Mouse (Mus musculus) hindbrain, embryonic 11.5 days (tissue): ENCODE measurements around the gene A230050P20Rik. TPM values are rescaled to one million over a fixed set of nuclear protein-coding genes. Genes with fewer than 3 reads are reported as not detected.
"Not testable (repeated sequence)": the region's sequence is repeated elsewhere in the genome, so short reads cannot be mapped to it uniquely, and the experiment has no call there.

Source experiments
- ATAC-seq: fragments of 200-750 bp; cut with Nextera tagmentation; 2 replicates; pipeline ENCODE4 v1.8.0; 2017; ENCODE audit warnings: mild to moderate bottlenecking, moderate TSS enrichment, moderate library complexity; ENCODE audit not compliant: low FRiP score
- DNase-seq: peaks from one replicate; pipeline ENCODE4 v3.0.0-alpha.2; 2015; ENCODE audit warnings: low spot score
- H3K27ac ChIP-seq: fragments of 300-500 bp; sonication (generic); 2 replicates; pipeline ENCODE4 v1.5.1; 2014; ENCODE audit warnings: mild to moderate bottlenecking, low read depth, low read length
- H3K27me3 ChIP-seq: fragments of 300-500 bp; sonication (generic); 2 replicates; pipeline ENCODE4 v1.6.1; 2014; ENCODE audit warnings: mild to moderate bottlenecking, low read length, moderate library complexity, mixed read lengths; ENCODE audit not compliant: control insufficient read depth, insufficient read depth
- H3K36me3 ChIP-seq: fragments of 300-500 bp; sonication (generic); 2 replicates; pipeline ENCODE4 v1.6.1; 2014; ENCODE audit warnings: mild to moderate bottlenecking, low read length, moderate library complexity, mixed read lengths; ENCODE audit not compliant: control insufficient read depth, insufficient read depth
- H3K4me1 ChIP-seq: fragments of 300-500 bp; sonication (generic); replicated peaks from 2 replicates; pipeline ENCODE4 v1.6.1; 2014; ENCODE audit warnings: low read length, mixed read lengths; ENCODE audit not compliant: control insufficient read depth, insufficient read depth
- H3K4me2 ChIP-seq: fragments of 300-500 bp; sonication (generic); replicated peaks from 2 replicates; pipeline ENCODE4 v1.6.1; 2014; ENCODE audit warnings: mild to moderate bottlenecking, low read depth, low read length
- H3K4me3 ChIP-seq: fragments of 300-500 bp; sonication (generic); 2 replicates; pipeline ENCODE4 v1.5.1; 2014; ENCODE audit warnings: low read depth, low read length
- H3K9ac ChIP-seq: fragments of 300-500 bp; sonication (generic); 2 replicates; pipeline ENCODE4 v1.6.1; 2014; ENCODE audit warnings: low read depth, low read length
- H3K9me3 ChIP-seq: fragments of 300-500 bp; sonication (generic); 2 replicates; pipeline ENCODE4 v1.6.1; 2016; ENCODE audit warnings: low read length; ENCODE audit not compliant: control insufficient read depth
- WGBS: fragments of 180-500 bp; shearing (Covaris S2); extraction: QIAGEN DNeasy Blood & Tissue Kit; methylation state at CpG from one replicate; pipeline ENCODE4 v1.1.7; 2014; 5-methylcytosine and 5-hydroxymethylcytosine counted together
- polyA plus RNA-seq: library from polyadenylated mRNA; unstranded; fragments of >200 nt; fragmentation: Nextera tagmentation; extraction: Ambion mirVana; gene quantifications from 2 replicates; pipeline ENCODE4 v1.2.1, GENCODE M21; 2014

Gene A230050P20Rik
- polyA plus RNA-seq = 0.59 and 0.97 TPM in 2 replicates

DNA sequence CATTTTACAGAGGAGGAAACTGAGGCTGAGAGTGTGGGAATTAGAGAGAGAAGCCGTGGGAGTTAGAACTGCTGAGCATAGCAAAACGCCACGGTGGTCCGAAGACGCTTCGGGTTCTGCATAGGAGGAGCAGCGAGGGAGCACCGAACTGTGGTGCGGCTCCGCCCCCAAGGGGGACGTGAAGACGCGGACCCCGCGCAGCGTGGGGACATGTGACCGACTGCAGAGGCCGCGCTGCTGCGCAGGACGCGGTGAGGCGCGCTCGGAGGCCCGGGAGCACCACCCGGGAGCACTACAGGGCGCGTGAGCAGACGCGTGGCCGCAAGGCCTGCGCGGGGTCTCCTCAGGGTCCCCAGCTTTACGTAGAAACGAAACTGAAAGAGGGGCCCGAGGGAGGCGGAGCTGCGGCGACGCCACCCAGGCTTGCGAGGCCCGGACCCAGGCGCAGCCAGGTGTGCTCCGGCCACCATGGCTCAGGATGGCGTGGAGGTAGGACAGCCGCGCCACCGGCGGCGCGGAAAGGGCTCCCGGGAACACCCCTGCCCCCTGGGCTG lies at the start of gene A230050P20Rik:
TSS of gene A230050P20Rik (plus strand) at position 195 of the 554 bp plus-strand sequence.
- Histone ChIP-seq H3K4me3 (peak within 1 kb of the TSS; percentile 13), H3K9ac (no peak within 1 kb of the TSS), H3K9me3 (no peaks in the 10 kb centered on the region), H3K27ac (no peak within 1 kb of the TSS), H3K4me2 (peak within 1 kb of the TSS; percentile 19; the same call in 1 of the 2 replicates), H3K36me3 (no peaks in the 10 kb centered on the region), H3K27me3 (peaks cover 30% of the 10 kb centered on the region), H3K4me1 (no peaks in the 10 kb centered on the region)
- WGBS = 11% methylated on average over 46 of the region's 53 CpGs
- DNase-seq = no peak
- ATAC-seq = no peak

- H3K27ac ChIP-seq = no peak overlapping the region
- H3K27me3 ChIP-seq = no peaks in the 10 kb centered on the region
- no peak for ATAC-seq
- no peaks in the 10 kb centered on the region for H3K4me1 ChIP-seq
- no peak overlapping the region for H3K4me3 ChIP-seq
- WGBS = 87% methylated on average over 5 of the region's 5 CpGs
- H3K9me3 ChIP-seq = no peaks in the 10 kb centered on the region
- H3K9ac ChIP-seq = no peak overlapping the region
- no peaks in the 10 kb centered on the region for H3K36me3 ChIP-seq
- H3K4me2 ChIP-seq = no peak overlapping the region
- no peak for DNase-seq
Observed at GRCm38 (mm10) chr9:20820001-20820400, 48.4 kb upstream of the A230050P20Rik start.

DNA sequence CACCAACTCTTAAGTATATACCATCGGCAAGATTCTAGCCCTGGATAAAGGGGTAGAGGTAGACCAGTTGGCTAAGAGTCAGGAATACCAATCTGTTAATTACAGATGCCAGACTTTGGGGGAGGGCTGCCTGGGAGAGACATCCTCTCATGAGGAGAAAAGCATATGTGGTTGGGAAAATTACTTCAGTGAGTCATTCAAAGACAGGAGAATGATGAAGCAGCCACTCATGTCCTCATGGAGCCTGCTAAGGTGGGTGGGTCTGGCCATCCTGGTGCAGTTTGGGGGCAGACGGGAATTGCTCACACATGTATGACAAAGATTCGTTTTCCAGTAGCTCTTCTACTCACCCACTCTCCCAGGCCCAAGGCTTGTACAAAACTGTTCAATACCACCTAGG lies 45.6 kb upstream of the A230050P20Rik start:
- DNase-seq = no peak
- 84% methylated on average over 3 of the region's 3 CpGs for WGBS

DNA sequence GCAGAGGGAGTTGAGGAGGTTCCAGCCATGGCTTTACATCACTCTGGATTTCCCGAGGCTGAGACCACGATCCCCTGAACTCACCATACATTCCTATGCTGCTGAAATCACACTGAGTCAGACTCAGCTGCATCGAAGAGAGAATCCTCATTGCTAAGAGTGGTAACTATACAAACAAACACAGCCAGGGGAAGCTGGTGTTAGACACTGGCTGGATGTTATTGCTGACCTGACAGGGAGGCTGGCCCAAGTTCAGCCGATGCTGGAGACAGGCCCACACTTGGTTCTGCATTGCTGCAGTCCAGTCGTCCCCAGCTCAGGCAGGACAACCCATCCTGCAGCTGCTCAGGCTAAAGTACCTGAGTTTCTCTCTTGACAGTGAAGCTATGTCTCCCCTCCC lies 42.7 kb upstream of the A230050P20Rik start:
- DNase-seq (no peak), ATAC-seq (no peak)
- Histone ChIP-seq H3K4me3 (no peak overlapping the region), H3K4me2 (no peak overlapping the region), H3K9ac (no peak overlapping the region), H3K27ac (no peak overlapping the region), H3K9me3 (no peaks in the 10 kb centered on the region), H3K4me1 (no peaks in the 10 kb centered on the region), H3K27me3 (no peaks in the 10 kb centered on the region), H3K36me3 (no peaks in the 10 kb centered on the region)
- 77% methylated on average over 5 of the region's 5 CpGs for WGBS

More for the DNA sequence above, 45.6 kb upstream of the A230050P20Rik start:
- Histone ChIP-seq H3K36me3 (no peaks in the 10 kb centered on the region), H3K4me3 (no peak overlapping the region), H3K4me2 (no peak overlapping the region), H3K27ac (no peak overlapping the region), H3K9me3 (no peaks in the 10 kb centered on the region), H3K9ac (no peak overlapping the region), H3K4me1 (no peaks in the 10 kb centered on the region), H3K27me3 (no peaks in the 10 kb centered on the region)
- ATAC-seq = no peak

- DNase-seq (no peak), ATAC-seq (no peak)
- H3K9me3 ChIP-seq = no peaks in the 10 kb centered on the region
- no peaks in the 10 kb centered on the region for H3K36me3 ChIP-seq
- no peaks in the 10 kb centered on the region for H3K27me3 ChIP-seq
- no peak overlapping the region for H3K4me3 ChIP-seq
- H3K27ac ChIP-seq = no peak overlapping the region
- H3K9ac ChIP-seq = no peak overlapping the region
- no peaks in the 10 kb centered on the region for H3K4me1 ChIP-seq
- WGBS = 100% methylated on average over 1 of the region's 1 CpGs
- no peak overlapping the region for H3K4me2 ChIP-seq
Observed at GRCm38 (mm10) chr9:20828127-20828526, 40.3 kb upstream of the A230050P20Rik start.

DNA sequence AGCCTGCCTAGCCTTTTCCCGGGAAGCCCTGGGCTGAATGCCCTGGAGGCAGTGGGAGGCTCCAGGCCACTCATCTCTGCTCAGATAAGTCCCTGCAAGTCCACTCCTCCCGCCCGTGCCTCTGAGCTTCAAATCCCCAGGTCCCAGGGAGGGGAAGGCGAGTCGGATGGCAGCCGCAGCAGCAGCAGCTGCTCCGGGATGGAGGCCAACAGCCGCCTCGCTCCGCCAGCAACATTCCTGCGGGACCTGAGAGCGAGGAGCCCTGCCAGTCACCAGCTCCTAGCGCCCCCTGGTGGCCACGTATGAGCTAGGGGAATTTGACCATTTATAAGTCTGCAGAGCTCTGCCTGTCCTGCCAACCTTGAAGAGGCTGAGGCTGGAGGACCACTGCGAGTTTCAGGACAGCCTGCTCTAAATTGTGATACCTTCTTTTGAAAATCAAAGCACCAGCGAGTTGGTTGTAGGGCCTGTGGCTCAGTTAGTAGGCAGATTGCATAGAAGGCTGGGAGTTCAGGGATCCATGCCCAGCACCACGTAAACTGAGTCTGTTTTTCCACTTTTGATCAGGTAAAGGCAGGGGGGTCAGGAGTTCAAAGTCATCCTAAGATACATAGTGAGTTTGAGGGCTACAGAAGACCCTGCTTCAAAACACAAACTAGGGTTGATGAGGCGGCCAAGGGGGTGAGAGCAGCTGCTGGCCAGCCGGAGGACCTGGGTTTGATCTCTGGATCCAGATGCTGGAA lies 37.4 kb upstream of the A230050P20Rik start:
- 0 out of 2 replicates have a peak overlapping the region, but pooled peaks have one; percentile 9 for H3K4me2 ChIP-seq
- H3K27ac ChIP-seq = no peak overlapping the region
- peak; percentile 83 for ATAC-seq
- H3K27me3 ChIP-seq = no peaks in the 10 kb centered on the region
- H3K4me1 ChIP-seq = no peaks in the 10 kb centered on the region
- H3K9me3 ChIP-seq = no peaks in the 10 kb centered on the region
- no peak overlapping the region for H3K4me3 ChIP-seq
- H3K36me3 ChIP-seq = no peaks in the 10 kb centered on the region
- H3K9ac ChIP-seq = peak overlapping the region; percentile 13; the same call in 1 of the 2 replicates
- WGBS = 16% methylated on average over 19 of the region's 19 CpGs
- DNase-seq = peak; percentile 96

GRCm38 (mm10) chr9:20834881-20835280 lies 33.6 kb upstream of the A230050P20Rik start:
- Histone ChIP-seq H3K27me3 (no peaks in the 10 kb centered on the region), H3K4me1 (no peaks in the 10 kb centered on the region), H3K4me2 (no peak overlapping the region), H3K36me3 (no peaks in the 10 kb centered on the region), H3K9ac (no peak overlapping the region), H3K9me3 (no peaks in the 10 kb centered on the region), H3K27ac (no peak overlapping the region), H3K4me3 (no peak overlapping the region)
- ATAC-seq (no peak), DNase-seq (no peak)
- 70% methylated on average over 1 of the region's 1 CpGs for WGBS

- DNase-seq, H3K9me3 ChIP-seq, H3K27ac ChIP-seq, H3K9ac ChIP-seq, H3K27me3 ChIP-seq, H3K4me2 ChIP-seq, H3K4me3 ChIP-seq, ATAC-seq, H3K36me3 ChIP-seq, H3K4me1 ChIP-seq: not testable (repeated sequence)
- 85% methylated on average over 11 of the region's 11 CpGs for WGBS
Observed at GRCm38 (mm10) chr9:20835431-20835954, 32.9 kb upstream of the A230050P20Rik start.
